Mouse (Mus musculus) intestine, embryonic 15.5 days (tissue): ENCODE data around the gene Rgs3. TPM values are rescaled to one million over a fixed set of nuclear protein-coding genes. Genes with fewer than 3 reads are reported as not detected.
"Not testable (repeated sequence)": the region's sequence is repeated elsewhere in the genome, so short reads cannot be mapped to it uniquely, and the experiment has no call there.

Experiments
- ATAC-seq: fragments of 200-750 bp; cut with Nextera tagmentation; 2 replicates; pipeline ENCODE4 v1.8.0; 2017; ENCODE audit warnings: moderate TSS enrichment, moderate library complexity
- H3K27ac ChIP-seq: fragments of 300-500 bp; sonication (generic); 2 replicates; pipeline ENCODE4 v1.5.1; 2015; ENCODE audit warnings: mild to moderate bottlenecking, inconsistent platforms
- H3K27me3 ChIP-seq: fragments of 300-500 bp; sonication (generic); replicated peaks from 2 replicates; pipeline ENCODE4 v1.6.1; 2015; ENCODE audit warnings: inconsistent platforms
- H3K36me3 ChIP-seq: fragments of 300-500 bp; sonication (generic); 2 replicates; pipeline ENCODE4 v1.6.1; 2015; ENCODE audit warnings: inconsistent platforms
- H3K4me1 ChIP-seq: fragments of 300-500 bp; sonication (generic); replicated peaks from 2 replicates; pipeline ENCODE4 v1.6.1; 2015; ENCODE audit warnings: inconsistent platforms
- H3K4me2 ChIP-seq: fragments of 300-500 bp; sonication (generic); replicated peaks from 2 replicates; pipeline ENCODE4 v1.6.1; 2015; ENCODE audit warnings: mild to moderate bottlenecking, inconsistent platforms
- H3K4me3 ChIP-seq: fragments of 300-500 bp; sonication (generic); replicated peaks from 2 replicates; pipeline ENCODE4 v1.5.1; 2015; ENCODE audit warnings: inconsistent platforms
- H3K9ac ChIP-seq: fragments of 300-500 bp; sonication (generic); 2 replicates; pipeline ENCODE4 v1.6.1; 2015; ENCODE audit warnings: inconsistent platforms
- H3K9me3 ChIP-seq: fragments of 300-500 bp; sonication (generic); 2 replicates; pipeline ENCODE4 v1.6.1; 2016; ENCODE audit warnings: inconsistent platforms
- WGBS: fragments of 180-500 bp; shearing (Covaris S2); methylation state at CpG from one replicate; pipeline ENCODE4 v1.1.7; 2015; 5-methylcytosine and 5-hydroxymethylcytosine counted together
- polyA plus RNA-seq: library from polyadenylated mRNA; unstranded; fragments of >200 nt; fragmentation: Nextera tagmentation; extraction: Ambion mirVana; gene quantifications from 2 replicates; pipeline ENCODE4 v1.2.1, GENCODE M21; 2015

The Rgs3 gene
- polyA plus RNA-seq, 1 experiment from 2014 or later, result 46.3 TPM

DNA sequence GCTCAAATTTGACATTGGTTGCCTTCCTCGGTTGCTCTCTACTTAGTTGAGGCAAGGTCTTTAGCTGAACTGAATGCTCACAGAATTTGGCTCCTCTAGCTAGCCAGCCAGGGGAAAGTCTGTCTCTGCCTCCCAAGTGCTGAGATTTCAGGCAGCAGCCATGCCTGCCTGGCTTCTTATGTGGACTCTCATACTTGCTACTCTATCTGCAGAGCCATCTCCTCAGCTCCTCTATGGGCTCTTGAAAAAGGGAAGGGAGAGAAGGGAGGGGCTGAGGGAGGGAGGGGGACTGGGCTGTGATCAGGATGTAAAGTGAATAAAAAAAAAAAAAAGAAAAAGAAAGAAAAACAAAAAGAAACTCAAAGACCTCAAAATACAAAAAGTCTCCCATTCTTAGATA is 31.2 kb downstream of the Rgs3 start:
- Histone ChIP-seq H3K36me3 (no peaks in the 10 kb centered on the region), H3K9me3 (no peaks in the 10 kb centered on the region), H3K27ac (peak overlapping the region; percentile 46; the same call in 1 of the 2 replicates), H3K27me3 (no peaks in the 10 kb centered on the region), H3K4me1 (0 out of 2 replicates have a peak, but pooled peaks cover 7% of the 10 kb centered on the region), H3K9ac (no peak overlapping the region), H3K4me2 (no peak overlapping the region), H3K4me3 (no peak overlapping the region)
- WGBS, result 65% methylated on average over 1 of the region's 1 CpGs
- ATAC-seq, result peak; percentile 78; the same call in 1 of the 2 replicates

DNA sequence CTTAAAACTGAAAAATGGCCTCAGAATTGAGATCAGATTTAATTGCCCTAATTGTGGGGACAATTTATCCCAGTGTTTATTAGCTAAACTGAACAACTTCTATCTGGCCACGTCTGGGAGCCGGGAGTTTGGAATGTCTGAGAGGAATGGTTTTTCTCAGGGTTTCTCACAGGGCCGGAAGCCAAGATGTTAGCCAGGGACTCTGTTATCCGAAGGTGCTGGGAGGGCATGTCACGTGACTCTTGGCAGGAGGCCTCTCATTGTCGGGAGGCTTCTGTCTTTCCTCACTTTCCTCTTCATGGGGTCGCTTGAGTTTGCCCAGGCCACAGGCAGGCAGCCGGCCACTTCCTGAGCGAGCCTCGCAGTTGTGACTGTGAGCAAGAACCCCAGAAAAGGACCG is 31.7 kb downstream of the Rgs3 start:
- Histone ChIP-seq H3K9ac (no peak overlapping the region), H3K9me3 (no peaks in the 10 kb centered on the region), H3K27ac (peak overlapping the region; percentile 52), H3K4me1 (0 out of 2 replicates have a peak, but pooled peaks cover 7% of the 10 kb centered on the region), H3K36me3 (no peaks in the 10 kb centered on the region), H3K4me3 (no peak overlapping the region), H3K4me2 (peak overlapping the region; percentile 20; the same call in 1 of the 2 replicates), H3K27me3 (no peaks in the 10 kb centered on the region)
- 15% methylated on average over 11 of the region's 11 CpGs for WGBS
- ATAC-seq, result peak; percentile 82

DNA sequence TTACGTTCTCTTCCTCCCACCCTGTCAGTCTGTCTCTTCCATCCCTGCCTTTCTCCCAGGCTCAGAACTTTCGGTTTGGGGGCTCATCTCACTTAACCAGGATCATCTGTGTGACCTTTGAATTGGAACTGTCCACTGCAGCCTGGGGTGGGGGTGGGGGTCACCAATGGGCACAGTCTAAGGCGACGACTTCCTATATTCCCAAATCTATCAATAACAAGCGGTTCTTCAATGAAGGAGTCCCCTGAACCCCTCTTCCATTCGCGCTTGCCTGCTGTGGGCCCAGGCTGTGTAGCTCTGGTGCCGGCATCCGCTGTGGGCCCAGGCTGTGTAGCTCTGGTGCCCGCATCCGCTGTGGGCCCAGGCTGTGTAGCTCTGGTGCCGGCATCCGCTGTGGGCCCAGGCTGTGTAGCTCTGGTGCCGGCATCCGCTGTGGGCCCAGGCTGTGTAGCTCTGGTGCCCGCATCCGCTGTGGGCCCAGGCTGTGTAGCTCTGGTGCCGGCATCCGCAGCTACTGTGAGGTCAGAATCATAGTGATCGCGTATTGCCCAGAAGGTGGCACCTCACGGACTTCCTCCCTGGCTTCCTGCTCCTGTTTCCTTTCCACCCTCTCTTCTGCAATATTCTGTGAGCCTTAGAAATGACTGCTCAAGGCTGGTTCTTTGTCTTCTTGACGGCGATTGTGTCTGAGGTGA is 34.0 kb downstream of the Rgs3 start:
- H3K4me3 ChIP-seq, ATAC-seq, H3K27ac ChIP-seq, H3K4me1 ChIP-seq, H3K9ac ChIP-seq, H3K27me3 ChIP-seq, H3K9me3 ChIP-seq, H3K36me3 ChIP-seq, H3K4me2 ChIP-seq: not testable (repeated sequence)
- 90% methylated on average over 24 of the region's 24 CpGs for WGBS

- no peak overlapping the region for H3K27ac ChIP-seq
- no peak overlapping the region for H3K4me3 ChIP-seq
- WGBS, result 70% methylated on average over 5 of the region's 5 CpGs
- no peaks in the 10 kb centered on the region for H3K36me3 ChIP-seq
- H3K9me3 ChIP-seq, result no peaks in the 10 kb centered on the region
- H3K4me2 ChIP-seq, result no peak overlapping the region
- no peaks in the 10 kb centered on the region for H3K27me3 ChIP-seq
- H3K9ac ChIP-seq, result no peak overlapping the region
- H3K4me1 ChIP-seq, result 0 out of 2 replicates have a peak, but pooled peaks cover 7% of the 10 kb centered on the region
- ATAC-seq, result no peak
Observed at GRCm38 (mm10) chr4:62594442-62594841, 34.8 kb downstream of the Rgs3 start.

DNA sequence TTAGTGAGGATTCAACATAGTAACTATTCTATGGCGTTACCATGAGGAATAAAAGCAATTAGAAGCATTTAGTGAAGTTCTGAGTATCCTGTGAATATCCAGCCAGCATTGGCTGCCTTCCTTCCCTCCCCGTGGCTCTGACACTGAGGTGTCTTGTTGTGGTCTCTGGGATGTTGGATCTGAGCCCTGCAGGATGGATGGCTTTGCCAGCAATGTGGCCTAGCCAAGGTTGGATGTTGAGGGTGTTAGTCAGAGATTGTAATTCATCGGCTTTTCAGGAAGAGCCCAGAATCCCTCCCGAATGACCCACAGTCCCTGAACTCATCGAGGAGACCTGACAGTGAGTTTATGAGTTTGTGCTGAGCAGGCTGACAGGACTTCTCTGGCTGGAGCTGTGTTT is 36.4 kb downstream of the Rgs3 start:
- Histone ChIP-seq H3K4me2 (no peak overlapping the region), H3K9me3 (no peaks in the 10 kb centered on the region), H3K36me3 (no peaks in the 10 kb centered on the region), H3K27ac (no peak overlapping the region), H3K27me3 (no peaks in the 10 kb centered on the region), H3K4me3 (no peak overlapping the region), H3K9ac (no peak overlapping the region), H3K4me1 (0 out of 2 replicates have a peak, but pooled peaks cover 7% of the 10 kb centered on the region)
- 55% methylated on average over 5 of the region's 5 CpGs for WGBS
- no peak for ATAC-seq

DNA sequence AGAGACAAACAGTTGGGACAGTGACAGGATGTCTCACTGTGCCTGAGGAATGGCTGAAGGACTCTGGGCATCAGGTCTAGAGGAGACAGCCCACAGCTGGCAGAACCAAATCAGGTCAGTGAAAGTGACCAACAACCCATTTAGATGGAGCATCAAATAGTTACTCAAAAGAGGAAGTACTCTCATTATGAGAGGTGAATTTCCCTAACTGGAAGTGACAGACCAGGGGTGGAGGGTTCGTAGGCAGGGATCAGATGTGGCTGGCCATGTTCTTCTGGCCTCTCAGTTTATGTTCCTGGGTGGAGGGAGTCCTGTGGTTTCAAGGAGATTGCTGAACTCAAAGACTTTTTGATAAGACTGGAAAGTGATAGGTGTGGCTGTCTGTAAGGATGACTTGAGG is 40.9 kb downstream of the Rgs3 start:
- Histone ChIP-seq H3K4me3 (no peak overlapping the region), H3K9ac (no peak overlapping the region), H3K9me3 (no peaks in the 10 kb centered on the region), H3K27ac (no peak overlapping the region), H3K36me3 (no peaks in the 10 kb centered on the region), H3K4me2 (no peak overlapping the region), H3K4me1 (no peaks in the 10 kb centered on the region), H3K27me3 (no peaks in the 10 kb centered on the region)
- no peak for ATAC-seq
- WGBS, result 85% methylated on average over 1 of the region's 1 CpGs

- 90% methylated on average over 4 of the region's 4 CpGs for WGBS
- Histone ChIP-seq H3K4me3 (no peak overlapping the region), H3K4me2 (no peak overlapping the region), H3K9me3 (no peaks in the 10 kb centered on the region), H3K27ac (no peak overlapping the region), H3K4me1 (peaks cover 6% of the 10 kb centered on the region; the same call in 1 of the 2 replicates), H3K36me3 (no peaks in the 10 kb centered on the region), H3K9ac (no peak overlapping the region), H3K27me3 (no peaks in the 10 kb centered on the region)
- no peak for ATAC-seq
Observed at GRCm38 (mm10) chr4:62603607-62604006, 44.0 kb downstream of the Rgs3 start.

- H3K4me2 ChIP-seq, result no peak overlapping the region
- H3K4me3 ChIP-seq, result no peak overlapping the region
- ATAC-seq, result no peak
Observed at GRCm38 (mm10) chr4:62604094-62604493, 44.4 kb downstream of the Rgs3 start.

DNA sequence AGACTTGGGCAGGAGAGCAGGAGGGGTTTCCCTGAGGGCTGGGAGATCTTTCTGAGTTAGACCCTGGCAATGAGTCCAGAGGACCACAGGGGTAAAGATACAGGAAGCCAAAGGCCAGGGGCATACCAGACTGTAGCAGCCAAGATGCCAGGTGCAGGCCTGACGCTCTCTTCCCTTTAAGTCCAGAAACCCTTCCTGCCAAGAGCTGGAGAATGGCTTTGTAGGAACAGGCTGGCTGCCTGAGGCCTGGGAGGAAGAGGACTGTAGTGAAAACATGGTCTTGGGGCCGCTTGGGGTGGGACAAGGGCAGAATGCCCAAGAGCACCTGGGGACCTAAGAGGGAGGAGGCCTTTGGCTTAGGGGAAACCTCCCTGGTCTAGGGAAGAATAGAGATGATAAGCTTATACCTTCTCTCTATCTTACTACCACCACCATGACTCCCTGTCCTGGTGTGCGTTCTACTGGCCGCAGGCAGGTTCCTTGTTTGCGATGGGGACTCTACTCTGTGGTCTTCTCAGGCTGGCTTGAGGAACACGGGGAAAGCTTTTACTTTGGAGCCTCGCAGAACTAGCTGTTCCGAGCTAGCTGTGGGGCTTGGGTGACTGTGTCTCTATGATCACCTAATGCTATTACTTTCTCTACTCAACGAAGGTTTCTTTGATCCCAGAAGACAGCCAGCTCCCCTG is 46.4 kb downstream of the Rgs3 start:
- Histone ChIP-seq H3K27me3 (no peaks in the 10 kb centered on the region), H3K4me3 (no peak overlapping the region), H3K36me3 (no peaks in the 10 kb centered on the region), H3K4me2 (no peak overlapping the region), H3K4me1 (peaks cover 18% of the 10 kb centered on the region; the same call in 1 of the 2 replicates), H3K27ac (0 out of 2 replicates have a peak overlapping the region, but pooled peaks have one; percentile 13), H3K9me3 (no peaks in the 10 kb centered on the region), H3K9ac (no peak overlapping the region)
- no peak for ATAC-seq
- 83% methylated on average over 9 of the region's 9 CpGs for WGBS

More at GRCm38 (mm10) chr4:62604094-62604493, 44.4 kb downstream of the Rgs3 start:
- no peaks in the 10 kb centered on the region for H3K9me3 ChIP-seq
- no peak overlapping the region for H3K27ac ChIP-seq
- no peaks in the 10 kb centered on the region for H3K36me3 ChIP-seq
- H3K4me1 ChIP-seq, result peaks cover 6% of the 10 kb centered on the region; the same call in 1 of the 2 replicates
- no peak overlapping the region for H3K9ac ChIP-seq
- H3K27me3 ChIP-seq, result no peaks in the 10 kb centered on the region
- whole genome bisulfite sequencing, result 75% methylated on average over 4 of the region's 4 CpGs

DNA sequence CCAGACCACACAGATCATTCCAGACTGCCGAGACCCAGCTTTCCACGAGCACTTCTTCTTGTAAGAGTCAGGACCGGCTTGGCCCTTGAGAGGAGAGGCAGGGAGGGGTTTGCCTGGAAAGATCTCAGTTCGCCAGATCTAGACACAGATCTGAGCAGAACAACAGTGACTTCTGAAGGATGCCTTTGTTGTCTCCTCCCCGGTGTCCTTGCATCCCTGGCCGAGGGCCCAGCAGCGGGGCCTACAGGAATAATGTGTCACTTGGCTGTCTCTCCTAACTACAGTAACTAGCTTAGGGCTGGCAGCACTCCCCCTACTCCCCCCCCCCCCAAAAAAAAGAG is 46.9 kb downstream of the Rgs3 start:
- WGBS, result 62% methylated on average over 7 of the region's 7 CpGs
- Histone ChIP-seq H3K27ac (0 out of 2 replicates have a peak overlapping the region, but pooled peaks have one; percentile 13), H3K36me3 (no peaks in the 10 kb centered on the region), H3K9ac (no peak overlapping the region), H3K27me3 (no peaks in the 10 kb centered on the region), H3K4me2 (no peak overlapping the region), H3K4me1 (peaks cover 19% of the 10 kb centered on the region; the same call in 1 of the 2 replicates), H3K9me3 (no peaks in the 10 kb centered on the region), H3K4me3 (no peak overlapping the region)
- ATAC-seq, result no peak

- no peak for ATAC-seq
- Histone ChIP-seq H3K4me3 (no peak overlapping the region), H3K27me3 (no peaks in the 10 kb centered on the region), H3K27ac (no peak overlapping the region), H3K4me2 (no peak overlapping the region), H3K36me3 (no peaks in the 10 kb centered on the region), H3K9ac (no peak overlapping the region), H3K4me1 (peaks cover 19% of the 10 kb centered on the region; the same call in 1 of the 2 replicates), H3K9me3 (no peaks in the 10 kb centered on the region)
- WGBS, result 60% methylated on average over 7 of the region's 7 CpGs
Observed at GRCm38 (mm10) chr4:62606905-62607304, 47.3 kb downstream of the Rgs3 start.

DNA sequence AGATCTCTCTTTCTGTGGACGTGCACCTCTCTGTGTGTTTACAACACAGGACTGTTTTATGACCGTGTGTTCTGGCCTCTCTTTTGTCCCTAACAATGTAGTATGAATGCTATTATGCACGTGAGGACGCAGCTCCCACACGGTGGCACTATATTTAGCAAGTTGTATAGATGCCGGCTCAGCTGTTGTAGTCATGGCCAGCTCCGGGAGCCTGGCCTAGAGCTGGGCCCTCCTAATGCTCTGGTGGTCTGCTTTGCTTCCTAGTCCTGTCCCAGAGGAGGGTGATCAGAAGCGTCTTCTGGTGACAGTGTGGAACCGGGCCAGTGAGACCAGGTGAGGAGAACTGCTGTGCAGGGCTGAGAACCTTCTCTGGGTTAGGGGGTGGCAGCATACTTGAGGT is 47.7 kb downstream of the Rgs3 start:
- H3K9me3 ChIP-seq, result no peaks in the 10 kb centered on the region
- H3K27me3 ChIP-seq, result no peaks in the 10 kb centered on the region
- H3K4me2 ChIP-seq, result no peak overlapping the region
- no peak overlapping the region for H3K4me3 ChIP-seq
- H3K27ac ChIP-seq, result 0 out of 2 replicates have a peak overlapping the region, but pooled peaks have one; percentile 20
- 25% methylated on average over 9 of the region's 9 CpGs for WGBS
- ATAC-seq, result peak; percentile 39
- no peaks in the 10 kb centered on the region for H3K36me3 ChIP-seq
- H3K9ac ChIP-seq, result no peak overlapping the region
- H3K4me1 ChIP-seq, result peaks cover 19% of the 10 kb centered on the region; the same call in 1 of the 2 replicates
